Mouse (Mus musculus): Measurements from ENCODE around the gene Tom1.

GRCm38 (mm10) chr8:75033511-75034243 lies at the start of gene Tom1:
- TF ChIP-seq MAFK (IDR thresholded peaks at IDR 0.05; ENCODE audit: borderline replicate concordance, low read depth, low read length), result no peak
- no peak for TF ChIP-seq RCOR1 (IDR thresholded peaks at IDR 0.05; ENCODE audit: low read depth, low read length)
- peak; percentile 49 to 62; a peak in 3 of 4 replicates for TF ChIP-seq POLR2A (IDR thresholded peaks at IDR 0.05; ENCODE audit: control insufficient read depth in 1 of 2, insufficient read depth in 1 of 2, low read depth in 1 of 2, low read length in 2 of 2, poor library complexity in 1 of 2)
- TF ChIP-seq TCF12 (IDR thresholded peaks at IDR 0.05; ENCODE audit: low read depth, low read length), result peak; percentile 35; the same call in 1 of the 2 replicates
- no peak for TF ChIP-seq GATA1 (IDR thresholded peaks at IDR 0.05; ENCODE audit: low read depth, low read length)
- TF ChIP-seq CTCF (IDR thresholded peaks at IDR 0.05 in 2 of 3, conservative IDR thresholded peaks at IDR 0.05 in 1 of 3; ENCODE audit: control insufficient read depth in 1 of 3, insufficient read depth in 1 of 3, low read depth in 2 of 3, low read length in 3 of 3, poor library complexity in 1 of 3, severe bottlenecking in 1 of 3), result no peak
- TF ChIP-seq MAZ (IDR thresholded peaks at IDR 0.05; ENCODE audit: low read depth, low read length), result peak; percentile 64; the same call in 1 of the 2 replicates
- no peak for TF ChIP-seq ZC3H11A (IDR thresholded peaks at IDR 0.05; ENCODE audit: low read depth, low read length)
- TF ChIP-seq ZKSCAN1 (IDR thresholded peaks at IDR 0.05; ENCODE audit: low read depth, low read length), result no peak
- TF ChIP-seq KAT2A (conservative IDR thresholded peaks at IDR 0.05; ENCODE audit: low read depth, low read length), result no peak; the same call in 1 of the 2 replicates
- no peak for TF ChIP-seq JUND (IDR thresholded peaks at IDR 0.05; ENCODE audit: low read depth, low read length)
- TF ChIP-seq EP300 (IDR thresholded peaks at IDR 0.05; ENCODE audit: low read depth in 1 of 2, low read length in 2 of 2), result no peak
- TF ChIP-seq BHLHE40 (IDR thresholded peaks at IDR 0.05; ENCODE audit: borderline replicate concordance, low read depth, low read length), result 0 out of 2 replicates have a peak, but pooled peaks have one; percentile 38
- TF ChIP-seq USF1 (IDR thresholded peaks at IDR 0.05; ENCODE audit: low read depth, low read length), result peak; percentile 95

All from MEL (cell line).